Mouse (Mus musculus) adrenal gland, postnatal 10 days (tissue): ENCODE data around the gene Nrip3. TPM values are rescaled to one million over a fixed set of nuclear protein-coding genes. Genes with fewer than 3 reads are reported as not detected.

Experiments
- total RNA-seq, 2 experiments: library from RNA; stranded (reverse); gene quantifications; 2 replicates each; pipeline ENCODE4 v1.2.3; 2021

Gene Nrip3
- total RNA-seq, 2 experiments from 2014 or later = 1.2 to 1.4 TPM

Other genes starting within 250 kb of the Nrip3 start
- 10 to 100 TPM; 48.2 to 55.3 TPM for gene St5, start 78.4 kb downstream of the Nrip3 start, total RNA-seq
- 10 to 100 TPM; 36.8 to 38.5 TPM for gene Akip1, start 78.3 kb downstream of the Nrip3 start, total RNA-seq
- not detected for gene BC051019, start 58.2 kb downstream of the Nrip3 start, total RNA-seq
- not detected for gene Ascl3, start 50.3 kb downstream of the Nrip3 start, total RNA-seq
- gene Tmem9b, start 29.1 kb downstream of the Nrip3 start, total RNA-seq = 10 to 100 TPM; 36.3 to 36.7 TPM
- gene Scube2, start 83.7 kb upstream of the Nrip3 start, total RNA-seq = 1 to 10 TPM in 1 of 2 experiments, under 1 TPM in 1; 0.69 to 1.1 TPM
- gene Dennd5a, start 178.4 kb upstream of the Nrip3 start, total RNA-seq = 100 to 1,000 TPM; 131 to 144 TPM
- 10 to 100 TPM; 41.1 to 45.2 TPM for gene Tmem41b, start 204.9 kb upstream of the Nrip3 start, total RNA-seq
- 10 to 100 TPM; 80.5 to 82.4 TPM for gene Ipo7, start 236.2 kb upstream of the Nrip3 start, total RNA-seq